Mouse (Mus musculus): ENCODE results near the gene Kcnv2. TPM values are rescaled to one million over a fixed set of nuclear protein-coding genes. Genes with fewer than 3 reads are reported as not detected.

Kcnv2 gene
- total RNA-seq, 1 experiment = 0.13 TPM

- H3K4me3 ChIP-seq (ENCODE audit: insufficient read depth in 1 of 2, low read depth in 1 of 2, low read length in 2 of 2, poor library complexity in 1 of 2, severe bottlenecking in 1 of 2) = no peak overlapping the region
- H3K36me3 ChIP-seq (ENCODE audit: control insufficient read depth, insufficient read depth, low read length, poor library complexity, severe bottlenecking) = no peaks in the 10 kb centered on the region
- in situ Hi-C loops (cut with MboI; ENCODE audit: low sequenced_read_pairs in 2 of 2, unreplicated experiment in 2 of 2) = no loop called here
- no peak for TF ChIP-seq ZNF384 (IDR thresholded peaks at IDR 0.05; ENCODE audit: low read depth, low read length)
- TF ChIP-seq CHD2 (IDR thresholded peaks at IDR 0.05; ENCODE audit: low read depth, low read length) = no peak
- no peak for TF ChIP-seq ZC3H11A (IDR thresholded peaks at IDR 0.05; ENCODE audit: borderline replicate concordance, low read depth, low read length)
- TF ChIP-seq MAFK (IDR thresholded peaks at IDR 0.05; ENCODE audit: insufficient read depth, low read depth, low read length) = no peak
- no peak for TF ChIP-seq HCFC1 (IDR thresholded peaks at IDR 0.05; ENCODE audit: borderline replicate concordance, insufficient read depth, low read length)
- H3K9ac ChIP-seq (ENCODE audit: insufficient read depth, low read depth, low read length, poor library complexity, severe bottlenecking) = no peak overlapping the region
- no peak overlapping the region for H3K27ac ChIP-seq (ENCODE audit: insufficient read depth, low read depth, low read length, poor library complexity, severe bottlenecking)
- DNase-seq (ENCODE audit: low read depth, low spot score) = no peak
- no peaks in the 10 kb centered on the region; a peak in 1 of 4 replicates for H3K4me1 ChIP-seq (ENCODE audit: control insufficient read depth in 2 of 2, insufficient read depth in 2 of 2, low read length in 2 of 2, poor library complexity in 1 of 2)
- H3K9me3 ChIP-seq (ENCODE audit: control insufficient read depth, insufficient read depth, low read depth, low read length) = no peaks in the 10 kb centered on the region
These were observed 43.8 kb downstream of the Kcnv2 start for GRCm38 (mm10) chr19:27366113-27366746.

DNA sequence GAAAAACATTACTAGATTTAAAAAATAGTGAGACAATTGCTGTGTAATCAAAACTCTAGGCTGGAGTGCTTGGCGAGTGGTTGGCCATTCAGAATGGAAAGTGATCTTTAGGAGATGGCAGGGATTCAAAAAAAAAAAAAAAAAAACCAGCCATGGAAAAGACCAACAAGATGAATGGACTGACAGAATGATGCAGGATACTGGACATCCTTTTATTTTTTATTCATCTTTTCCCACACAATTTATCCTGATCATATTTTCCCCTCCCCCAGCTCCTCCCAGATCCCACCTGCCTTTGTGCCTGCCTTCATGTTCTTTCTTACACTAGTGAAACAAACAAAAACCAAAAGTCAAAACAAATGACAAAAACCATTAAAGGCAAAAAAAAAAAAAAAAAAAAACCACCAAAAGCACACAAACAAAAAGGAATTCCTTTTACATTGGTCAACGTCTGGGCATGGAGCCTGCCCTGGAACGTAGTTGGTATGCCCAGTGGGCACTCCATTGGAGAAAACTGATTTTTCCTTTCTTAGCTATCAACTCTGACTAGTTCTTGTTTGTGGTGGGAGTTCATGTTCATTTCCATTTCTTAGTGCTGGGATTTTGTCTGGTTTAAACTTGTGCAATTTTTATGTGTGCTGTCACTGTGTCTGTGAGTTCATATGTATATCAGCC, 47.2 kb downstream of the Kcnv2 start:
- TF ChIP-seq CHD2 (IDR thresholded peaks at IDR 0.05; ENCODE audit: low read depth, low read length) = no peak
- TF ChIP-seq ZC3H11A (IDR thresholded peaks at IDR 0.05; ENCODE audit: borderline replicate concordance, low read depth, low read length) = no peak
- TF ChIP-seq HCFC1 (IDR thresholded peaks at IDR 0.05; ENCODE audit: borderline replicate concordance, insufficient read depth, low read length) = no peak
- no peak for TF ChIP-seq MAFK (IDR thresholded peaks at IDR 0.05; ENCODE audit: insufficient read depth, low read depth, low read length)
- Histone ChIP-seq H3K4me3 (ENCODE audit: insufficient read depth in 1 of 2, low read depth in 1 of 2, low read length in 2 of 2, poor library complexity in 1 of 2, severe bottlenecking in 1 of 2) (no peak overlapping the region), H3K9me3 (ENCODE audit: control insufficient read depth, insufficient read depth, low read depth, low read length) (no peaks in the 10 kb centered on the region), H3K4me1 (ENCODE audit: control insufficient read depth in 2 of 2, insufficient read depth in 2 of 2, low read length in 2 of 2, poor library complexity in 1 of 2) (no peaks in the 10 kb centered on the region), H3K9ac (ENCODE audit: insufficient read depth, low read depth, low read length, poor library complexity, severe bottlenecking) (no peak overlapping the region), H3K27ac (ENCODE audit: insufficient read depth, low read depth, low read length, poor library complexity, severe bottlenecking) (no peak overlapping the region), H3K36me3 (ENCODE audit: control insufficient read depth, insufficient read depth, low read length, poor library complexity, severe bottlenecking) (no peaks in the 10 kb centered on the region)
- in situ Hi-C loops (cut with MboI; ENCODE audit: low sequenced_read_pairs in 2 of 2, unreplicated experiment in 2 of 2) = no loop called here
- DNase-seq (ENCODE audit: low read depth, low spot score) = no peak

- no peak for DNase-seq (ENCODE audit: low read depth, low spot score)
- in situ Hi-C loops (cut with MboI; ENCODE audit: low sequenced_read_pairs in 2 of 2, unreplicated experiment in 2 of 2) = no loop called here
- H3K9ac ChIP-seq (ENCODE audit: insufficient read depth, low read depth, low read length, poor library complexity, severe bottlenecking) = no peak overlapping the region
- no peaks in the 10 kb centered on the region for H3K4me1 ChIP-seq (ENCODE audit: control insufficient read depth in 2 of 2, insufficient read depth in 2 of 2, low read length in 2 of 2, poor library complexity in 1 of 2)
- TF ChIP-seq MAFK (IDR thresholded peaks at IDR 0.05; ENCODE audit: insufficient read depth, low read depth, low read length) (no peak), ZNF384 (IDR thresholded peaks at IDR 0.05; ENCODE audit: low read depth, low read length) (no peak), ZC3H11A (IDR thresholded peaks at IDR 0.05; ENCODE audit: borderline replicate concordance, low read depth, low read length) (no peak), HCFC1 (IDR thresholded peaks at IDR 0.05; ENCODE audit: borderline replicate concordance, insufficient read depth, low read length) (no peak), CHD2 (IDR thresholded peaks at IDR 0.05; ENCODE audit: low read depth, low read length) (no peak)
- H3K27ac ChIP-seq (ENCODE audit: insufficient read depth, low read depth, low read length, poor library complexity, severe bottlenecking) = no peak overlapping the region
- H3K9me3 ChIP-seq (ENCODE audit: control insufficient read depth, insufficient read depth, low read depth, low read length) = no peaks in the 10 kb centered on the region
- no peak overlapping the region for H3K4me3 ChIP-seq (ENCODE audit: insufficient read depth in 1 of 2, low read depth in 1 of 2, low read length in 2 of 2, poor library complexity in 1 of 2, severe bottlenecking in 1 of 2)
- H3K36me3 ChIP-seq (ENCODE audit: control insufficient read depth, insufficient read depth, low read length, poor library complexity, severe bottlenecking) = no peaks in the 10 kb centered on the region
These were observed 47.8 kb downstream of the Kcnv2 start for GRCm38 (mm10) chr19:27370174-27370573.

GRCm38 (mm10) chr19:27370784-27371183, 48.4 kb downstream of the Kcnv2 start:
- TF ChIP-seq MAFK (IDR thresholded peaks at IDR 0.05; ENCODE audit: insufficient read depth, low read depth, low read length) = no peak
- DNase-seq (ENCODE audit: low read depth, low spot score) = no peak
- Histone ChIP-seq H3K9me3 (ENCODE audit: control insufficient read depth, insufficient read depth, low read depth, low read length) (no peaks in the 10 kb centered on the region), H3K9ac (ENCODE audit: insufficient read depth, low read depth, low read length, poor library complexity, severe bottlenecking) (no peak overlapping the region), H3K4me1 (ENCODE audit: control insufficient read depth in 2 of 2, insufficient read depth in 2 of 2, low read length in 2 of 2, poor library complexity in 1 of 2) (no peaks in the 10 kb centered on the region), H3K4me3 (ENCODE audit: insufficient read depth in 1 of 2, low read depth in 1 of 2, low read length in 2 of 2, poor library complexity in 1 of 2, severe bottlenecking in 1 of 2) (no peak overlapping the region), H3K36me3 (ENCODE audit: control insufficient read depth, insufficient read depth, low read length, poor library complexity, severe bottlenecking) (no peaks in the 10 kb centered on the region), H3K27ac (ENCODE audit: insufficient read depth, low read depth, low read length, poor library complexity, severe bottlenecking) (no peak overlapping the region)
- in situ Hi-C loops (cut with MboI; ENCODE audit: low sequenced_read_pairs in 2 of 2, unreplicated experiment in 2 of 2) = no loop called here
